Mouse (Mus musculus) hindbrain, embryonic 15.5 days (tissue): ENCODE data around the gene Anxa11. TPM values are rescaled to one million over a fixed set of nuclear protein-coding genes. Genes with fewer than 3 reads are reported as not detected.

Experiments
- microRNA-seq: library from miRNA; unstranded; fragments of <30 nt; microRNA quantifications from one replicate; pipeline ENCODE4, GENCODE M21; 2016
- polyA plus RNA-seq: library from polyadenylated mRNA; unstranded; fragments of >200 nt; fragmentation: Nextera tagmentation; extraction: Ambion mirVana; gene quantifications from 2 replicates; pipeline ENCODE4 v1.2.1, GENCODE M21; 2015

Gene Anxa11
- polyA plus RNA-seq, 1 experiment from 2014 or later: 3.6 TPM

Small RNA genes within 50 kb of the gene (microRNA-seq; reads per million reads assigned to microRNA genes)
- not detected for gene Gm23701

Other genes with a start within 250 kb of the Anxa11 start
- gene Ppif, start 148.0 kb upstream of the Anxa11 start, polyA plus RNA-seq: 33.2 and 40.7 TPM in 2 replicates
- gene Zcchc24, start 73.1 kb upstream of the Anxa11 start, polyA plus RNA-seq: 15.7 and 16.1 TPM in 2 replicates
- gene Plac9a, start 60.9 kb downstream of the Anxa11 start, polyA plus RNA-seq: not detected in 2 replicates
- 4.1 and 8.0 TPM in 2 replicates for gene Tmem254a, start 85.5 kb downstream of the Anxa11 start, polyA plus RNA-seq
- gene Cphx1, start 96.1 kb downstream of the Anxa11 start, polyA plus RNA-seq: not detected in 2 replicates
- 1.4 and 1.9 TPM in 2 replicates for gene Duxbl1, start 136.4 kb downstream of the Anxa11 start, polyA plus RNA-seq
- gene Gm9780, start 200.6 kb downstream of the Anxa11 start, polyA plus RNA-seq: 10.0 and 11.9 TPM in 2 replicates
- 19.5 and 21.6 TPM in 2 replicates for gene Tmem254c, start 225.2 kb downstream of the Anxa11 start, polyA plus RNA-seq
- gene Cphx2, start 239.4 kb downstream of the Anxa11 start, polyA plus RNA-seq: not detected in 2 replicates
- not detected in 2 replicates for gene Cphx3, start 240.1 kb downstream of the Anxa11 start, polyA plus RNA-seq